Mouse (Mus musculus) MEL (cell line): Measurements from ENCODE around the gene Spcs2.

ENCODE experiments used
- E2F4 ChIP-seq: IDR thresholded peaks from 2 replicates; pipeline ENCODE4 v1.6.1; 2011; ENCODE audit warnings: low read depth, low read length, improper control_type of control experiment, borderline replicate concordance
- ELF1 ChIP-seq: IDR thresholded peaks from 2 replicates; pipeline ENCODE4 v1.6.1; 2014; ENCODE audit warnings: low read depth, mild to moderate bottlenecking, inconsistent platforms, low read length, improper control_type of control experiment, moderate library complexity
- NELFE ChIP-seq: IDR thresholded peaks from 2 replicates; pipeline ENCODE4 v1.6.1; 2011; ENCODE audit warnings: low read depth, low read length, improper control_type of control experiment
- POLR2A ChIP-seq, 2 experiments: IDR thresholded peaks; 2 replicates each; pipeline ENCODE4 v1.6.1; 2011 to 2012; ENCODE audit warnings: low read length in 2 of 2, mild to moderate bottlenecking in 2 of 2, control low read depth in 1 of 2, improper control_type of control experiment in 1 of 2, low read depth in 1 of 2, moderate library complexity in 1 of 2; ENCODE audit not compliant: control insufficient read depth in 1 of 2, insufficient read depth in 1 of 2, poor library complexity in 1 of 2
- SIN3A ChIP-seq: IDR thresholded peaks from 2 replicates; pipeline ENCODE4 v1.6.1; 2012; ENCODE audit warnings: low read length, improper control_type of control experiment, inconsistent platforms
- ZKSCAN1 ChIP-seq: IDR thresholded peaks from 2 replicates; pipeline ENCODE4 v1.6.1; 2012; ENCODE audit warnings: low read depth, mild to moderate bottlenecking, inconsistent platforms, low read length, improper control_type of control experiment, moderate library complexity

GRCm38 (mm10) chr7:99834314-99834853 lies 28.9 kb downstream of the Spcs2 start:
- no peak for TF ChIP-seq NELFE
- TF ChIP-seq SIN3A: no peak
- TF ChIP-seq POLR2A (IDR thresholded peaks at IDR 0.05; ENCODE audit: control insufficient read depth in 1 of 2, insufficient read depth in 1 of 2, low read depth in 1 of 2, low read length in 2 of 2, poor library complexity in 1 of 2): no peak
- TF ChIP-seq ZKSCAN1: no peak
- no peak for TF ChIP-seq ELF1
- TF ChIP-seq E2F4: no peak
